Mouse (Mus musculus): Measurements from ENCODE around the gene Gm2007.
"Not testable (repeated sequence)": the region's sequence is repeated elsewhere in the genome, so short reads cannot be mapped to it uniquely, and the experiment has no call there.

Gm2007 gene

DNA sequence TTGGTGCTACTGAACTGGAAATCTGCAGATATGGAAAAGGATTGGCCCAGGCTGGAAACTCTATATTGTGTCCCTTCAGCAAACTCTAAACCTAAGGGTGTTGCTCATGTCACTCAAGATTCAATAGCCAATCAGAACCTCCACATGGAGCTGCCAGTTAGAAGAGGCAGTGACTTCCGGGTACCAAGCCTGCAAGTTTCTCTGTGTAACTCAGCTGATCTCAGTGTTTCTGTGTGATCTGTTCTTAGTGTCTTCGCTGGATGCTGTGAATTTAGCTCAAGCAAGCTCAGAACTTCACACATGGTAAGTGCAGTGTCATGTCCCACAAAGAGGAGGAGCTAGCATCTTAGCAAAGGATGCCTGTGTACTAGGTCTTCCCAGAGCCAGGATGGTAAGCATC, at the start of gene Gm2007:
TSS of gene Gm2007 (plus strand) at position 301 of the 400 bp plus-strand sequence.
- DNase-seq (ENCODE audit: low spot score in 2 of 2): not testable (repeated sequence)

DNA sequence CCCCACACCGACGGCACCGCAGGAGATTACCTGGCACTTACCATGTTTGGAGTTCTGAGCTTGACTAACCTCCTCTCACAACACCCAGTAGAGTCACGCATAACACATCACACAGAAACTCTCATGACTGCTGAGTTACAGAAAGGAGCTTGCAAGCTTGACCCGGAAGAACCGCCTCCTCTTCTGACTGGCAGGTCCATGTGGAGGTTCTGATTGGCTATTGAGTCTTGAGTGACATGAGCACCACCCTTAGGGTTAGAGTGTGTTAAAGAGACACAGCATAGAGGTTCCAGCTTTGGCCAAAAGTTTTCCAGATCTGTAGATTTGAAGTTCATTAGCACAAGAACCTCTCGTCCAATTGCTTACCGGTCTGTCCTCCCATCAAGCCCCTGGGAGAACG, 37.8 kb upstream of the Gm2007 start, which contains the start of gene Zfp969:
TSS of gene Zfp969 (minus strand) at position 101 of the 400 bp plus-strand sequence.
- not testable (repeated sequence) for DNase-seq (ENCODE audit: low spot score in 2 of 2)

DNA sequence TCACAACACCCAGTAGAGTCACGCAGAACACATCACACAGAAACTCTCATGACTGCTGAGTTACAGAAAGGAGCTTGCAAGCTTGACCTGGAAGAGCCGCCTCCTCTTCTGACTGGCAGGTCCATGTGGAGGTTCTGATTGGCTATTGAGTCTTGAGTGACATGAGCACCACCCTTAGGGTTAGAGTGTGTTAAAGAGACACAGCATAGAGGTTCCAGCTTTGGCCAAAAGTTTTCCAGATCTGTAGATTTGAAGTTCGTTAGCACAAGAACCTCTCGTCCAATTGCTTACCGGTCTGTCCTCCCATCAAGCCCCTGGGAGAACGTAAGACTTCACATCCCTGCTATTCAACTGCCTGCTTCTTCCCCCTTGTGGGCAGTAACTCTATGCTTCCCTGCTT, 59.7 kb downstream of the Gm2007 start, which contains the start of gene Gm14288:
TSS of gene Gm14288 (minus strand) at position 101 of the 400 bp plus-strand sequence.
- not testable (repeated sequence) for DNase-seq (ENCODE audit: low spot score in 2 of 2)

Measured in urinary bladder, postnatal 36 days (tissue).